Mouse (Mus musculus): ENCODE results near the gene Rex2.
"Not testable (repeated sequence)": the region's sequence is repeated elsewhere in the genome, so short reads cannot be mapped to it uniquely, and the experiment has no call there.

Gene Rex2

DNA sequence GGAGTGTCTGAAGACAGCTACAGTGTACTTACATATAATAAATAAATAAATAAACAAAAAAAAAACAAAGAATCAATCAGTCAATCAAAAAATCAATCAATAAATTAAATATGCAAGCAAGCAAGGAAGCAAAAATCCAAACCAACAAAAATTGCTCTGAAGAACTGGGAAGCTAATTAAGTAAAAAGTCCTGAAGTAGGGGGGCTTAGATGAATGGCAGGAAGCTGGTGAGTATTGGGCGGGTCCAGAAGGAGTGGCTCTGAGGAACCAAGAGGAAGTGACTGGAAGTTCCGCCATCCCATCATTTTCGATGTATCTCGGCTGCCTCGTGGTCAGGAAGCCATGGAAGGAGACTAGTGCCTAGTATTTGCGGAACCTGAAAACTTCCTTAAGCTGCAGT, at the start of gene Rex2:
Gene Rex2, plus strand, starts transcription at position 301 of the 400 bp plus-strand sequence.
- not testable (repeated sequence) for DNase-seq (ENCODE audit: low read depth)

DNA sequence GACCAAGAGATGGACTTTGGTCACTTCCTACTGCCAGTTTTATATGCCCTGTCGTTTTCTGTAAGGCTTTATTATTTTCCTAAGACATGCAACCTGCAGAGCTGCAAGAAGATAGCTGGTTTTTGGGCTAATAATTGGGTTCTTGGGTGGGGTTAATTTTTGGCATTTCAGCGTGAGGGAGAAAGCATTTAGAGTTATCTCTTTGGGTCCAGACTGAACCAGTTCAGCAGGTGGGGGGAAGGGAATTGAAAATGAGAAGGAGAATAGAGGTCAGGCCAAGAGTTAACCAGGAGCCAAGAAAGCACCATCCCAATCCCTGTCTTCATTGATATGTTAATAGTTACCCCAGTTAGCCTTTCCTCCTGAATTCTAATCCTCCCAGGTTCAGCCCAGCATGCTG, 45.1 kb upstream of the Rex2 start:
- DNase-seq (ENCODE audit: low read depth): not testable (repeated sequence)

DNA sequence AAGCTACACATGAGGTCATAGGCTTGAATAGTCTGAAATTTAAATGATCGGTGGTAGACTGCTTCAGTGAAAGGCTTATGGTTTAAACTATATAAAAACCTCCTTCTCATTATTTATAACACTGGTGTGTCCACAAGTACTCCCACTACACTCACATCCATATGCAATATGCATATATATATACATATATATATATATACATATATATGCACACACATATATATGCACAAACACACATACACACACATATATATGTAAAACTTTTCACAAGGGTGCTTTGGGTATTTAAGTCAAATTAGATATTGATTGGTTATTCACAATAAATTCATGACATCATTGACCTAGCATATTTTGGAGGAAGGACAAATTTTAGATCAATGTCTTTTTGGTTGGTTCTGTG, 3.2 kb upstream of the Rex2 start:
- not testable (repeated sequence) for DNase-seq (ENCODE audit: low read depth)

DNA sequence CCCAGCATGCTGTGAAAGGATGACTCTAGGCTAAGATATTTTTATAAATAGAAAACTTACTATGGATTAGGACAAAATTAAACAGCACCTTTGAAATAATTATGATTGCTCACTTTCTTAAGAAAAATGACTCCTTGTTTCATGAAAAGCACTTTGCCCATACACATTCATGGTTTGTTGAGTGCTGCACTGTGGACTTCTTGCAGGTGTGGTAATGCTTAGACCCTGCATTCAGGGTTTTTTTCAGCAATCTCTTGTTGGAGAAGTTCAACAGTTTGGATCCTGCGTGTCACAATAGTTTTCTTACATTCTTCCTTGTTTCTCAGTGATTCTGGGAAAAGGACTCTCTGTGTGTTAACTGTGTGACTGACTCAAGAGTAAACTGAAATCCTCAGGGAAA, 4.7 kb downstream of the Rex2 start:
- DNase-seq (ENCODE audit: low read depth): not testable (repeated sequence)

DNA sequence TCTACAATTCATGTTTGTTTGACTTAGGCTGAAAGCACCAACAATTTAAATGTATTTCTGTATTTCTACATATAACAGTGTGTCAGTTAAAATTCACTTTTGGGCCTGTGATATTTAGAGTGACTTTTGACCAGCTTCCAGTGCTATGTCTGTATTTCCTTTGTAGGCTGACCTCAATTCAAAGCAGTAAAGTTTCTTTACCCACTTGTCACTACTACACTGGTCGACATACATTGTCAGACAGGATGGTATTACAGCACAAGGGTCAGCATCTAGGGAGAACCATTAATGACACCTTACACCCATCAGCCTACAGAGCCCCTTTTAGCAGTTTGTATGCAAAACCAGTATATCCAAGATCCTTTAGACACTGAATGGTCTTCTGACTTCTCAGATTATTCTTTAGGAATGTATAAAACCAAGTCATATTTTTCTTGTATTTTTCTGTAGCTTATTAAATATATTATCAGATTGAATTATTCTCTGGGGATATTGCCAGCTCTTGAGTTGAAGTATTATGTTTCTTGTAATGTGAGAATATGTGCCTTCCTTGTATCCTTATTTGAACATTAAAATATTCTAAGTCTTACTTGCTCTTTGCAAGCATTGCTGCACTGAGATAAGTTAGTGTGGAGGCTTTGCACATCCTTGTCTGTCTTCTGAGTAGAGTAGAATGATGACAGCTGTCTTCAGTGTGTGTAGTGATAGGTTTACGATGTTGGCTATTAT, 9.8 kb downstream of the Rex2 start:
- not testable (repeated sequence) for DNase-seq (ENCODE audit: low read depth)

DNA sequence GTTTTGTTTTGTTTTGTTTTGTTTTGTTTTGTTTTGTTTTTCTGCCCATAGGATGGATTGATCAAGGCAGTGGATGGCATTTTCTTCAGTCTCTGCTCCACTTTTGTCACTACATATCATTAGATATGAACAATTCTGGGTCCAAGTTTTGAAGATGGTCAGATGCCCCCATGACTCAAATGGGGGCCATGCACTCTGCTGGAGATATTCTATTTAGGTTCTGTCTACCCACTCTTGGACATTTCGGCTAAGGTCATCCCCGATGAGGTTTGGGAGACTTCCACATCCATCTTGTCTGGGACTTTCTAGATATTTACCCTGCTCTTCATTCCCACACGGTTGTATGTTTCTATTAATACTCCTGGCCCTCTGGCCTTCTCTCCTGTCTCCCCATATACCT, 42.1 kb downstream of the Rex2 start:
- DNase-seq (ENCODE audit: low read depth): not testable (repeated sequence)

DNA sequence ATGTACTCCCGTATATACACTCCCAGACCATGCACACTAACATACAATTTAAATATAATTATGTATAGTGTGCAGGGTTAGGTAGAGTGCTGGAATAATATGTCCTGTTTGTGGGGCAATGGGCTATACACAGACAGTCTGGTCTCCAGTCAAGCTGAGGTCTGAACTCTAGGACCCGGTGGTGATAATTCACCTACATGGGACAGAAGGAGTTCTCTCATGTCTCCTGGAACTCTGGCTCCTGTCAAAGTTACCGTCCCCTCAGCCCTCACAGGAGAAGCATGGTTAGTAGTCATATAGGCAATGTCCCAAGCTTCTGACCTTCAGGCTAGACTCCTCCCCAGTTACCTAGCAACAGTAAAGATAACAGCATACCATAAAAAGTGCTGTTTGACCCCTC, 44.2 kb downstream of the Rex2 start:
- DNase-seq (ENCODE audit: low read depth): not testable (repeated sequence)

DNA sequence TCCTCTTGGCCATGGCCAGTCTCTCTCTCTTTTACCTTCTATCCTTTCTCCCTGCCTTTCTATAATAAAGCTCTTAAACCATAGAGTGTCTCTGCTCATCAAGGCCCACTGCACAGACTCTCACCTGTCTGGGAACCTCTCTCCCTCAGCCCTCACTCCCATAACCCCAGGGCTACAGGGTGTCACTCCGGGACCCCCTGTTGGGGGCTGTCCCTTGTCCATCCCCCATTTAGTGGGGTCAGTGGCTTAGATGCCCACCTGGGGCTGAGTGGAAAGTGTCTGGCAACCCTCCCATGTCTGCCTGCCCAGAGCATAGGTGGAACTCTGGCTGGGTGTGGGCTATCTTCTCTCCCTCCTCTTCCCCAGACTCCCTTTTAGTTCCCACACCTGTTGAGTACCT, 44.7 kb downstream of the Rex2 start:
- DNase-seq (ENCODE audit: low read depth): not testable (repeated sequence)

DNA sequence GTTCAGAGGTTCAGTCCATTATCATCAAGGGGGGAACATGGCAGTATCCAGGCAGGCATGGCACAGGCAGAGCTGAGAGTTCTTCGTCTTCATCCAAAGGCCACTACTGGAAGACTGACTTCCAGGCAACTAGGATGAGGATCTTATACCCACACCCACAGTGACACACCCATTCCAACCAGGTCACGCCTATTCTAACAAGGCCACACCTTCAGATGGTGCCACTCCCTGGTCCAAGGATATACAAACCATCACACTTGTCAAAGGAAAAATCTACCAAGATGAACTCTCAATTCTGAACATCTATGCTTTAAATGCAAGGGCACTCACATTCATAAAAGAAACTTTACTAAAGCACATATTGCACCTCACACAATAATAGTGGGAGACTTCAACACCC, 74.0 kb downstream of the Rex2 start:
- DNase-seq (ENCODE audit: low read depth): not testable (repeated sequence)

DNA sequence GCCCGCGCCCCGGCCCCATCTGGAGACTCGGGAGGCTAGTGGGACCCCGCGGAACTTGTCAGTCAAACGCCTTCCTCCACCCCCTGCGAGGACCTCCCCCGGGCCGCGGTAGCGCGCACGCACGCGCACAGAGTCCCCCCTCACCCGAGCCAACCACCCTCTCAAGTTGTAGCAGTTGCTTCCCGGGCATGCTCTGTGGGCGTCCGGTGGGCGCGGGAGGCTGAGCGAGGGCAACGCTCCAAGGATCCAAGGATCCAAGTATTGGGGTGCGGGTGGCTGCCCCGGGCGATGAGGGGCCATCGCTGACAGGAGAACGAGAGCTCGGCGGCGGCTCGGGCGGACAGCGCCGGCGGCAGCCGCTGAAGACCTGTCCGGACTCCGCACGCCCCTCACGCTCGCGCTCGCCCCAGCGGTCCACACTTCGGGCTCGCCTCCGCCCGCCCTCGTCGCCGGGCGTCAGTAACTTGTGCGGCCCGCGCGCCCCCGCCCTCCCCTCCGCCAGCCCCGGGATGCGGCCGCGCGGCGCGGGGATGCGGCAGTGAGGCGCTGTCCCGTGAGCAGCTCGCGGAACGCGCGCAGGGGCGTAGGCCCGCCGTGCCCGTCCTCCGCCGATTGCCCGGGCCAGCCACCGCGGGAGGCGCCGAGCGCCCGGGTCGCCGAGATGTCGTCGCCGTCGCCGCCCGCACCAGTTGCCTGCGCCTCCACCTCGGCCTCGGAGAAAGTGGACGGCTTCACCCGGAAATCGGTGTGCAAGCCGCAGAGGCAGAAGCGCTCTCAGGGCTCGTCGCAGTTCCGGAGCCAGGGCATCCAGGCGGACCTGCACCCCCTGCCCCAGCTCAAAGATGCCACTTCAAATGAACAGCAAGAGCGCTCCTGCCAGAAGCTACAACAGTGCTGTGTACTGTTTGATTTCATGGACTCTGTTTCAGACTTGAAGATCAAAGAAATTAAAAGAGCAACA, 80.3 kb downstream of the Rex2 start:
- not testable (repeated sequence) for DNase-seq (ENCODE audit: low read depth)

DNA sequence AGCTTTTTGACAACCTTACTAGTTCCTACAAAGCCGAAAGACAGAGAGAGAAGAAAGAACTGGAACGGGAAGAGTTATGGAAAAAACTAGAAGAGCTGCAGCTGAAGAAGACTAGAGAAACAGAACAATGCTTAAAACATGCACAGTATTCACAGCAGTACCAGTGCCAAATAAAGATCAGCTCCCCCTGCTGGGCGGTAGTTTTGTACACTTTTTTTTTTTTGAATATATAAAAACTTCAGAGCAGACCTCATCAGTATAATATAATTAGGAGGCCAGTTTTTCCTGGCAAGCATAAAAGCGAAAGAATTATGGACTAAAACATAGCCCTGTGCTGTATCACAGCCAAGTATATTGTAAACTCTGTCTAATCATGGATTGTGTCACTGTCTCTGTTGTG, 82.2 kb downstream of the Rex2 start:
- DNase-seq (ENCODE audit: low read depth): not testable (repeated sequence)

All from 416B (cell line).